Mouse (Mus musculus): ENCODE results near the gene Farp1.

- TF ChIP-seq CTCF (IDR thresholded peaks at IDR 0.05; ENCODE audit: extremely low read depth, insufficient read length, insufficient replicate concordance, low read depth, low read length) (no peak), POLR2A (IDR thresholded peaks at IDR 0.05; ENCODE audit: low read depth, low read length) (no peak)
Measured at GRCm38 (mm10) chr14:121256896-121257295, 221.9 kb downstream of the Farp1 start.
